Mouse (Mus musculus) cerebellum, adult 2 months (tissue): ENCODE results near the gene Ccdc169.

ENCODE experiments used
- CTCF ChIP-seq: fragments of 200-500 bp; IDR thresholded peaks from 2 replicates; pipeline ENCODE4 v1.5.1; 2011; ENCODE audit warnings: low read depth, mild to moderate bottlenecking, control low read depth, low read length, moderate library complexity, borderline replicate concordance; ENCODE audit not compliant: insufficient read depth
- POLR2A ChIP-seq: fragments of 200-500 bp; IDR thresholded peaks from 2 replicates; pipeline ENCODE4 v1.6.1; 2011; ENCODE audit warnings: low read length, control low read depth, borderline replicate concordance; ENCODE audit not compliant: insufficient read depth

GRCm38 (mm10) chr3:55112710-55113415, 24.3 kb upstream of the Ccdc169 start:
- TF ChIP-seq POLR2A (no peak), CTCF (no peak)
